Mouse (Mus musculus): ENCODE results near the gene Smg6.

Gene Smg6

GRCm38 (mm10) chr11:75049807-75050206, 124.2 kb downstream of the Smg6 start:
- DNase-seq (ENCODE audit: low spot score), result no peak

- no peak for DNase-seq (ENCODE audit: low spot score)
Observed at GRCm38 (mm10) chr11:75051239-75051638, 125.6 kb downstream of the Smg6 start.

GRCm38 (mm10) chr11:75051712-75052550, 126.3 kb downstream of the Smg6 start:
- peak; percentile 36 for DNase-seq (ENCODE audit: low spot score)

GRCm38 (mm10) chr11:75053020-75053419, 127.4 kb downstream of the Smg6 start:
- DNase-seq (ENCODE audit: low spot score), result no peak

DNA sequence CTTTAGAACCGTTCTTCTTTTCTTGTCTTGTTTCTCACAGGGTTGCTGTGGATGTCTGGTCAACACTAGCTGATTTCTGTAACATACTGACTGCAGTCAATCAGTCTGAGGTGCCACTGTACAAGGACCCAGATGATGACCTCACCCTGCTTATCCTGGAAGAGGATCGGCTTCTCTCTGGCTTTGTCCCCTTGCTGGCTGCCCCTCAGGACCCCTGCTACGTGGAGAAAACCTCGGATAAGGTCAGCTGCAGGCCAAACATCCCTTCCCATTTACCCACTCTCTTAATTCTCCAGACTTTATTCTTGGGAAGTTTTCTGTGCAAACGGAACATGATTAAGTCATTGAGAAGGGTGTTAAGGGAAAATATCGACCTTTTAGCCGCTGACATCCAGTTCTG, 128.1 kb downstream of the Smg6 start:
- DNase-seq (ENCODE audit: low spot score), result no peak

DNA sequence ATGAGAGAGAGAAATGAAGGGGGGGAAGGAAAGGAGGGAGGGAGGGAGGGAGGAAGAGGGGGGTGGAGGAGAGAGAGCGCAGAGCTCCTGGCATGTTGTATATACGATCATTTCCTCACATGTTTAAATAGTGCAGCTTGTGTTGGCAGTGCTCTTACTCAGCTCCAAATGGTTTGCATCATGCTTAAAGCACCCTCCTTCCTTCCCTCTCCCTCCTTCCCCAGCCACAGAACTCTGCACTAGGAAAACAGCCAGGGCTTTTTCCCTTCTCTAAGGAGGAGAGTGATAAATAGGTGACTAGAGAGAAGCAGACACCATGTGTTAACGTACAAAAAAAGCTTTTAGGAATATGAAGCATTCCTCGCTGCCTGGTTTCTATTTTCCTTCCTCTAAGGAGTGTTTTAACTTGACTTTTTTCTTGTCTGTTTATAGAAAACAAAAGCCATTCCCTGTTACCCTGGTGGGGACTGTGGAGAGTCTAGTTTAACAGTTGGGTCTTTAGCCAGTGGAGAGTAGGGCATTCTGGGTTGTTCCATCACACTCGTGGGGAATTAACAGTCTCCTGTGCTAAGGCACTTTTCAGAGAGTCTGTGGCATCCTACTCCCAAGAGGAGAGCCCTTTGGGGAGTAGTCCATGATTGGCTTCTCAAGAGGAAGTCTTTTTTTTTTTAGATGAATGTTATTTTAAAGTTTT, 128.7 kb downstream of the Smg6 start:
- DNase-seq (ENCODE audit: low spot score), result no peak

DNA sequence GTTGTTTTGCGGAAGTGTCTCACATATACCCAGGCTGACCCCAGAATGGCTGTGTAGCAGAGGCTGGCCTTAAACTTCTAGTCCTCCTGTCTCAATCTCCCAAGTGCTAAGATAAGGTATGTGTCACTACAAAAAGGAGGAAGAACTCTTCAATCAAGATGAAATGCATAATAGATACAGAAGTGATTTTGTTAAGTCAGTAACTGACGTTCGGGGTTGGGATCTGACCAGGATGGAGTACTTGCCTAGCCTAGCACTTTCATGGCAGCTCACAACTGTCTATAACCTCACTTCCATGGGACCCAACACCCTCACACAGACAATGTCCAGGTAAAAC, 129.2 kb downstream of the Smg6 start:
- DNase-seq (ENCODE audit: low spot score), result no peak

DNA sequence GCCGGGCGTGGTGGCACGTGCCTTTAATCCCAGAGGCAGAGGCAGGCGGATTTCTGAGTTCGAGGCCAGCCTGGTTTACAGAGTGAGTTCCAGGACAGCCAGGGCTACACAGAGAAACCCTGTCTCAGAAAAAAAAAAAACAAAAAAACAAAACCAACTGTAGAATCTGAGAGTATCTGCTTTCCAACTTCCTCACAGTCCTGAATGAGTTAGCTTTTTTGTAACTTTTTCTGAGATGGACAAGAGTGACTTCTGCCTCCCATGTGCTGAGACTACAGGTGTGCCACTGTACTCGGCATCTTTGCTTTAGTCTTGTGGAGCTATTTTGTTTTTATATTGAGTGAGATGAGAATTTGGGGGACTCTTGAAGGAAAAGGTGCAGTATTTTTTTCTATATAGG, 137.0 kb downstream of the Smg6 start:
- DNase-seq (ENCODE audit: low spot score), result no peak

DNA sequence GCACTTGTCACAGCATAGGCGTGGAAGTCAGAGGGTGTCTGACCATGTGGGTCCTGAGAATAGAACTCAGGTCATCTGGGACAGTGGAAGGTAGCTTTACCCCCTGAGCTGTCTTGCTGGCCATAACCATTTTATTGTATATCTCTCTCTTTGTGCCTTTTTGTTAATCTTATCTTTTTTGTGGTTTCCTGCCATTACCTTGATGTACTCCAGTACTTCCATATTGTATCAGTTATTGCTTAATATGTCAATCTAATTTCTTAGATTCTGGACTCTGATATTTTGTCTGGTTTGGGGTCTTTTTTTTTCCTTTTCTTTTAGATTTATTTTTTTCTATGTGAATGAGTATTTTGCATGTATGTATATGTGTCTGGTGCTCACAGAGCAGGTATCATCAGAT, 138.6 kb downstream of the Smg6 start:
- DNase-seq (ENCODE audit: low spot score), result no peak

GRCm38 (mm10) chr11:75071352-75071751, 145.7 kb downstream of the Smg6 start:
- DNase-seq (ENCODE audit: low spot score), result no peak

DNA sequence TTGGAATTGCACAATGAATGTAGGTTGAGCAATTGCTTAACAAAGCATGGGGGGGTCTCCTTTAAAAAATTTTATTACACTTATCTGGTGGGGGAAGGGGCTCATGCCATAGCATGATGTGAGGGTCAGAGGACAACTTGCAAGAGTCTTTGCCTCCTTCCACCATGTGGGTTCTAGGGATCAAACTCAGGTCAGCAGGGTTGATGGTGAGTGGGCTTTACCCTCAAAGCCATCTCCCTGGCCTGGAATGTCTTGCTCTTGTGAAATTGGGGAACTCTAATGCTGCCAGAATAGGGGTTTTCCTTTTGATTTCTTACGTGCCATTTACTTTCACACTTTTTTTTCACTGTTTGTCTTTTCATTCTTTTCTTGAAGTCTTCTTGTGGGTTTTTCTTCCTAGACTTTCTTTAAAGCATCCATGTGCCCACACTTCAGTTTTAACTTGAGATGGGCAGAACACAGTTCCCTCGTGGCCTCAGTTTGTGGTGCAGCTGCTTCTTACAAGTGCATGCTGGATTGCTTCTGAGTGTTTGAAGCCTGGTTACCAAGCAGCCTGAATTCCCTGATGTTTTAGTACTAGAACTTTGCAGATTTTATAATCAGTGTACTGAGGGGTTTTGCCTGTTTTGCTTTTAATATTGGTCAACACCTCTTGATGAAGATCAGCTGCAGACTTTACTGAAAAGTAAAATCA, 147.5 kb downstream of the Smg6 start:
- no peak for DNase-seq (ENCODE audit: low spot score)

DNA sequence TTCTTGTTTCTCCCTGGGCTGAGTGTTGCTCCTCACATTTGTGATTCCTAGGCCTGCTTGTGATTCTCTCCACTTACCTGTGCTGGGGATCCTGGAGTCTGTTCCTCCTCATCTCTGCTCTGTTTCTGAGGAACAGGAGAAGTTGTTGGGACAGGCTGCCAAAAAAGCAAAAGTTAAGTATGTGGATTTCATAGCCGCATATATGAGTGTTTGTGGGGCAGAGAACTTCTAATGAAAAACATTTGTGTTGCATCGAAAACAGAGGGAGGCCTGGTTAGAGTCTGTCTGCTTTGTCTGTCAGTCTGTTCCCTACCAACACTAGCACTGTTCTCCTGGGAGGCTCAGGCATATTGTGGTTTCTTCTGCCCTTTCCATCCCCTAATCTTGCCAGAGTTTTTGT, 148.1 kb downstream of the Smg6 start:
- DNase-seq (ENCODE audit: low spot score), result no peak

DNA sequence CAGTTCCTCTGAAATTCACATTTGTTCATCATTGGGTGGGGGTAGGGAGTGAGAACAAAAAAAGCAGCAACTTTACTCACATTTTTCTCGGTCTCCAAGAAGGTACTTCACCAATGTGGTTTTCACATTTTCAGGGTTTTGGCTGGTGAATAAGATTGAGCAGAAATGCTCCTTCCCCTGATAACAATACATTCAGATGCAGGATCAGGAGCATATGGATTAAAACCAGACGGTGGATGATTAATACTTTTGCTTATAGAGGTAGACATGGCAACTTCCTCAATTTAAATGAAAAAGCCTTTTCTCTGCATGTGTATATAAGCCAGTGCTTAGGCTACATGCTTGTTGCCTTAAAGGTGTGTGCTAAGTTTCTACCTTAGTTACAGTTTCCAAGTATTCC, 148.9 kb downstream of the Smg6 start:
- no peak for DNase-seq (ENCODE audit: low spot score)

DNA sequence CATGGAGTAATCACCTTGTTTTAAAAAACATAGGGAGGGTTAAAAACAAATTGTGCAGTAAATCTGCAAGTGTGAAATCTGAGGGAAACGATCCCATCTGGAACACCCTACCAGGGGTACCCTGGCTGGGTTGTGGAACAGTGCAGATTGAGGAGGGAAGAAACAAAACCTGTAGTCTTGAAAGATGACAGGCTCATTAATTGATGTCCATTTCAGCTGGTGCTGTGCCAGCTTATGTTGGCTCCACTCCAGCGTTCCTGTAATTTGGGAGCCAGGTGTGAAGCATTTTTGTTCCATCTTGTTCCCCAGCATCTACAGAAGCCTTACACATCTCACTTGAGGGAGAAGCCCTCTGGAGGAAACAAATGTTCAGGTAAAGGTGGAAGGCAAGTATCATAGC, 153.0 kb downstream of the Smg6 start:
- DNase-seq (ENCODE audit: low spot score), result no peak

GRCm38 (mm10) chr11:75083031-75083430, 157.4 kb downstream of the Smg6 start:
- no peak for DNase-seq (ENCODE audit: low spot score)

DNA sequence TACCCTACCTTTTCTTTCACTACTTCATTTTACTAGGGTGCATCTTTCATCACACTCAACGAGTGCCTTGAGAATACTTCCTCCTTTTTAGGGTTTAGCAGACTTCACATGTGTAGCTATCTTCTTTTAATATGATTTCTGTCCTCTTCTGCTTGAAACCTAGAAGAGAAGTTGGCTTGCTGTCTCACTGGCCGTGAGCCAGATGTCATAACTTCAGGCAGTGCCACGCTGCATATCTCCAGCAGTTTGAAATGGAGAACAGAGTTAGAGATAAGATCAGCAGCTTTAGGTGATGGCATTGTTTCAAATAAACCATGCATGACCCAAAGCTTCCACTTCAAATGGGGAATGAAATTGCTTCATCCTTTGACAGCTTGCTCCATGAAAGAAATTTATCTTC, 166.5 kb downstream of the Smg6 start:
- DNase-seq (ENCODE audit: low spot score), result peak; percentile 19

GRCm38 (mm10) chr11:75092656-75093055, 167.0 kb downstream of the Smg6 start:
- peak; percentile 18 for DNase-seq (ENCODE audit: low spot score)

DNA sequence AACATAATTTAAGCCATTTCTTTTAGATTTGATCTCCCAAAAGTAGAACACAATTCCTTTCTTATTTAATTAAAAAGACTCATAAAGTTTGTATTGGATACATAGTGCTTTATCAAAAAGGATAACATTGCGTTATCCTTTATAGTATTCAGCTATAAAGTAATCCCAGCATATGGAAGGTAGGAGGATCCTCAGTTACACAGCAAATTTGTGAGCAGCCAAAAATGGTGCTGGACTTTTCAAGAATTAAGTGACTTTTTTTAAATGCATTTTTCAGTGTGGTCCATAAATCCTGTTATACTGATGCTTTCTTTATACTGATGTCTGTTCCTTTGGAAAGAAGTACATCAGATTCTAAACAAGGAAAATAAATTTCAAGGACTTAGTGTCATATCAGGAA, 169.1 kb downstream of the Smg6 start:
- no peak for DNase-seq (ENCODE audit: low spot score)

DNA sequence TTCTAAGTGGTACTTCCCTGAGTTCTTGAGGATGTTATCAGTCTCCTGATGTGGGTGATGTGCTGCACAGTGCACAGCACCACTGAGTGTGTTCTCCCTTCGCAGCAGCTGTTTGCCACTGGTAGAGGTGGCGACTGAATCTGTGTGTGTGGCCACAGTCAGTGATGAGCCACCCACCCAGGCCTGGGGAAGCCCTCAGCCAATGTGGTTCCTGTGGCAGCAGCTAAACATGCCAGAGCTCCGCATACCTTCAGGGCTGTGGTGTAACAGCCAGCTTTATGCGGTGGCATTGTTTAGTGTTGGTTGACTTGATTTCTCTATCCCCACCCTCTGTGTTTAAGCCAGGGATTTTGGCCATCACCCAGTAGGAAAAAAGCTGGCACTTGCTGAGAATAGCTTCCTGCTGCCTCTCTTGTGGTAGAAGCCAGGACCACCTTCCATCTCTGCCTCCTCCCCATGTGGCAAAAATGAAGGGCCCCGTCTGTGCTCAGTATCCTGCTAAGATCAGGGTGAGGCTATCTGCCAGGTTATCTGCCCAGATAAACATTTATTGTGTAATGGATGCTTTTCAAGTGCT, 177.2 kb downstream of the Smg6 start:
- DNase-seq (ENCODE audit: low spot score), result no peak

DNA sequence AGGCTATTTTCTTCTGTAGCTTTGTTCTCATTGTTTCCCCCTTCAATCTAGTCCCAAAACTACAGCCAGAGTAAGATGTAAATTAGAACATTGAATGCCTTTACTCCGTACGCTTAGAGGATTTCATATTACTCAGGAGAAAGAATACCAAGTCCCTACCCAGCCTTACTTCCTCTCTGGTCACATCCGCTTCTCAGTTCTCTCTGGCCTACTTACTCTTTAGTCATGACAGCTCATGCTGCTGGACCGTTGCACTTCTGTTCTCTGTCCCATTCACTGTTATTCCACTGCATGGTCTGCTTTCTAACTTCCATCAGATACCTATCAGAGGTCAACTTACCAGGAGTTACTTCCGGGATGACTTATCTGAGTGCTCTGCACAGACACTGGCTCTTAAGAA, 181.0 kb downstream of the Smg6 start:
- no peak for DNase-seq (ENCODE audit: low spot score)

GRCm38 (mm10) chr11:75108909-75109308, 183.3 kb downstream of the Smg6 start:
- DNase-seq (ENCODE audit: low spot score), result no peak

- no peak for DNase-seq (ENCODE audit: low spot score)
Observed at GRCm38 (mm10) chr11:75116379-75116778, 190.8 kb downstream of the Smg6 start.

DNA sequence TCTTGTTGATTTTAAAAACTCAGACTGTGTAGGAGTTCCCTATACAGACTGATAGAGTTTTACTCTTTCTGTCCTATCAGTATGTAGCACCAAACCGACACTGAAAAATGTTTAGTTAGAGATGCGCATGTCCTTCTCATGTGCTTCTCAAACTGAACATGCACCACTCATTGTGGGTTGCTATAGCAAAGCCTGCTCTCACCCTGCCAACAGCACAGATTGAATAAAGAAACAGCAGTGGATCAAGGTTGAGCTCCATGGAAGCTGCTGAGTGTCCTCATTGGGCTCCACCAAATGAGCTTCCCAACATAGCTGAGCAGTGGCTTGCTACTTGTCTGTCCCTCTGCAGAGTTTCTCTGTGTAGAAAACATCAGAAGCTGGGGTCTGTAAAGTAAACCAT, 192.5 kb downstream of the Smg6 start:
- DNase-seq (ENCODE audit: low spot score), result no peak

Measured in ovary, postnatal 36 days (tissue).